Mouse (Mus musculus): Measurements from ENCODE around the gene Nub1. TPM values are rescaled to one million over a fixed set of nuclear protein-coding genes. Genes with fewer than 3 reads are reported as not detected.
A peak's percentile ranks its signal among the peaks of the same experiment; 100 is the strongest.

Gene Nub1
- polyA plus RNA-seq, 1 experiment: 67.4 TPM

- H3K4me3 ChIP-seq (ENCODE audit: insufficient read depth, low read length): no peak overlapping the region
- peaks cover 11% of the 10 kb centered on the region for H3K4me1 ChIP-seq (ENCODE audit: control insufficient read depth, insufficient read depth, low read length)
- no peak for TF ChIP-seq POLR2A (IDR thresholded peaks at IDR 0.05; ENCODE audit: borderline replicate concordance, low read depth, low read length)
- peak overlapping the region; percentile 61 for H3K27ac ChIP-seq (ENCODE audit: insufficient read depth, low read depth, low read length)
Observed at GRCm38 (mm10) chr5:24752175-24752498, 66.8 kb downstream of the Nub1 start.

- TF ChIP-seq CTCF (IDR thresholded peaks at IDR 0.05; ENCODE audit: low read depth, low read length) (no peak), POLR2A (IDR thresholded peaks at IDR 0.05; ENCODE audit: borderline replicate concordance, low read depth, low read length) (no peak)
- Histone ChIP-seq H3K27ac (ENCODE audit: insufficient read depth, low read depth, low read length) (no peak overlapping the region), H3K4me3 (ENCODE audit: insufficient read depth, low read length) (no peak overlapping the region), H3K4me1 (ENCODE audit: control insufficient read depth, insufficient read depth, low read length) (peaks cover 5% of the 10 kb centered on the region)
Observed at GRCm38 (mm10) chr5:24756931-24757330, 71.6 kb downstream of the Nub1 start.

- TF ChIP-seq POLR2A (IDR thresholded peaks at IDR 0.05; ENCODE audit: borderline replicate concordance, low read depth, low read length) (no peak), CTCF (IDR thresholded peaks at IDR 0.05; ENCODE audit: low read depth, low read length) (no peak)
- Histone ChIP-seq H3K27ac (ENCODE audit: insufficient read depth, low read depth, low read length) (no peak within 1 kb of the TSS), H3K4me1 (ENCODE audit: control insufficient read depth, insufficient read depth, low read length) (no peaks in the 10 kb centered on the region), H3K4me3 (ENCODE audit: insufficient read depth, low read length) (no peak within 1 kb of the TSS)
Observed at GRCm38 (mm10) chr5:24757816-24758215, 72.5 kb downstream of the Nub1 start, which contains the start of gene Crygn. Gene Crygn (minus strand): TSS chr5:24758008.

Other genes starting within 250 kb of the Nub1 start
- 46.3 and 49.0 TPM in 2 replicates for gene Fastk, start 240.2 kb upstream of the Nub1 start, polyA plus RNA-seq (2012; ENCODE audit: insufficient read depth, insufficient read length, missing spikeins)
- 7.9 and 12.7 TPM in 2 replicates for gene Tmub1, start 237.7 kb upstream of the Nub1 start, polyA plus RNA-seq (2012; ENCODE audit: insufficient read depth, insufficient read length, missing spikeins)
- 75.2 and 77.7 TPM in 2 replicates for gene Agap3, start 233.4 kb upstream of the Nub1 start, polyA plus RNA-seq (2012; ENCODE audit: insufficient read depth, insufficient read length, missing spikeins)
- gene Gbx1, start 158.3 kb upstream of the Nub1 start, polyA plus RNA-seq (2012; ENCODE audit: insufficient read depth, insufficient read length, missing spikeins): not detected in 2 replicates
- gene Asb10, start 144.6 kb upstream of the Nub1 start, polyA plus RNA-seq (2012; ENCODE audit: insufficient read depth, insufficient read length, missing spikeins): 0.64 and 1.4 TPM in 2 replicates
- gene 4931409K22Rik, start 128.7 kb upstream of the Nub1 start, polyA plus RNA-seq (2012; ENCODE audit: insufficient read depth, insufficient read length, missing spikeins): not detected in 2 replicates
- 32.7 and 34.5 TPM in 2 replicates for gene Abcf2, start 108.1 kb upstream of the Nub1 start, polyA plus RNA-seq (2012; ENCODE audit: insufficient read depth, insufficient read length, missing spikeins)
- gene Chpf2, start 98.8 kb upstream of the Nub1 start, polyA plus RNA-seq (2012; ENCODE audit: insufficient read depth, insufficient read length, missing spikeins): 29.9 and 31.5 TPM in 2 replicates
- gene Smarcd3, start 61.1 kb upstream of the Nub1 start, polyA plus RNA-seq (2012; ENCODE audit: insufficient read depth, insufficient read length, missing spikeins): not detected in 2 replicates
- not detected in 2 replicates for gene Wdr86, start 45.2 kb downstream of the Nub1 start, polyA plus RNA-seq (2012; ENCODE audit: insufficient read depth, insufficient read length, missing spikeins)
- gene Crygn, start 72.5 kb downstream of the Nub1 start, polyA plus RNA-seq (2012; ENCODE audit: insufficient read depth, insufficient read length, missing spikeins): not detected in 2 replicates
- 96.2 and 97.1 TPM in 2 replicates for gene Rheb, start 157.1 kb downstream of the Nub1 start, polyA plus RNA-seq (2012; ENCODE audit: insufficient read depth, insufficient read length, missing spikeins)